Mouse (Mus musculus) heart, embryonic 15.5 days (tissue): ENCODE measurements around the gene Ednrb. TPM values are rescaled to one million over a fixed set of nuclear protein-coding genes. Genes with fewer than 3 reads are reported as not detected.

Source experiments
- ATAC-seq: fragments of 200-750 bp; cut with Nextera tagmentation; replicated peaks from 2 replicates; pipeline ENCODE4 v1.8.0; 2017; ENCODE audit warnings: low read depth, moderate TSS enrichment; ENCODE audit not compliant: insufficient number of reproducible peaks, insufficient read depth, low FRiP score
- H3K27ac ChIP-seq: fragments of 300-500 bp; sonication (generic); 2 replicates; pipeline ENCODE4 v1.5.1; 2015; ENCODE audit warnings: mild to moderate bottlenecking, inconsistent platforms
- H3K27me3 ChIP-seq: fragments of 300-500 bp; sonication (generic); 2 replicates; pipeline ENCODE4 v1.6.1; 2015; ENCODE audit warnings: inconsistent platforms
- H3K36me3 ChIP-seq: fragments of 300-500 bp; sonication (generic); 2 replicates; pipeline ENCODE4 v1.6.1; 2015; ENCODE audit warnings: mild to moderate bottlenecking, inconsistent platforms
- H3K4me1 ChIP-seq: fragments of 300-500 bp; sonication (generic); replicated peaks from 2 replicates; pipeline ENCODE4 v1.6.1; 2015; ENCODE audit warnings: inconsistent platforms
- H3K4me2 ChIP-seq: fragments of 300-500 bp; sonication (generic); 2 replicates; pipeline ENCODE4 v1.6.1; 2015; ENCODE audit warnings: inconsistent platforms, mild to moderate bottlenecking, moderate library complexity
- H3K4me3 ChIP-seq: fragments of 300-500 bp; sonication (generic); 2 replicates; pipeline ENCODE4 v1.5.1; 2015; ENCODE audit warnings: mild to moderate bottlenecking, inconsistent platforms
- H3K9ac ChIP-seq: fragments of 300-500 bp; sonication (generic); 2 replicates; pipeline ENCODE4 v1.6.1; 2015; ENCODE audit warnings: mild to moderate bottlenecking, inconsistent platforms
- H3K9me3 ChIP-seq: fragments of 300-500 bp; sonication (generic); replicated peaks from 2 replicates; pipeline ENCODE4 v1.6.1; 2016; ENCODE audit warnings: inconsistent platforms
- WGBS: fragments of 180-500 bp; shearing (Covaris S2); methylation state at CpG from one replicate; pipeline ENCODE4 v1.1.7; 2015; ENCODE audit warnings: mixed read lengths; 5-methylcytosine and 5-hydroxymethylcytosine counted together
- polyA plus RNA-seq: library from polyadenylated mRNA; unstranded; fragments of >200 nt; fragmentation: Nextera tagmentation; extraction: Ambion mirVana; gene quantifications from 2 replicates; pipeline ENCODE4 v1.2.1, GENCODE M21; 2015

The Ednrb gene
- polyA plus RNA-seq, 1 experiment from 2014 or later: 70.4 TPM

DNA sequence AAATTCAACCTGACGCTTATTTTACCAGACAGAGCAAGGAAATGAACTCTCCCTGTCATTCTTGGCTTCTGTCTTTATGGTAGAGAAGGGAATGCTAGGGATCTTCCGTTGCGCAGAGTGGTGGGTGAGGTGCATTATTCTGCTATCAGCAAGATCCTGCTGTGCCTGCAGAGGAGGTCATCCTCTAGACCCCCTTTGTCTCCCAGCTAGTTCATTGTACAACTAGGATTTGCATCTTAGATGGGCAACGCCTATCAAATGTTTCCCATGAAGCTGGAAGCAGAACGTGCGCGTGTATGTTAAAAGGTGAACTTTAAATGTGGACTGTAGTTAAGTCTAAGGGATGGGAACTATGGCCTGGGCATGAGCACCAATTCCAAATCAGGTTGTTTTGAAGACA, 742 bp upstream of the Ednrb start:
- H3K27me3 ChIP-seq: 0 out of 2 replicates have a peak, but pooled peaks cover 2% of the 10 kb centered on the region
- WGBS: 82% methylated on average over 7 of the region's 7 CpGs
- H3K4me1 ChIP-seq: peaks cover 9% of the 10 kb centered on the region
- H3K36me3 ChIP-seq: no peaks in the 10 kb centered on the region
- no peak overlapping the region for H3K9ac ChIP-seq
- ATAC-seq: no peak
- no peak overlapping the region for H3K4me3 ChIP-seq
- peak overlapping the region; percentile 91; the same call in 1 of the 2 replicates for H3K4me2 ChIP-seq
- H3K27ac ChIP-seq: no peak overlapping the region
- H3K9me3 ChIP-seq: no peaks in the 10 kb centered on the region

DNA sequence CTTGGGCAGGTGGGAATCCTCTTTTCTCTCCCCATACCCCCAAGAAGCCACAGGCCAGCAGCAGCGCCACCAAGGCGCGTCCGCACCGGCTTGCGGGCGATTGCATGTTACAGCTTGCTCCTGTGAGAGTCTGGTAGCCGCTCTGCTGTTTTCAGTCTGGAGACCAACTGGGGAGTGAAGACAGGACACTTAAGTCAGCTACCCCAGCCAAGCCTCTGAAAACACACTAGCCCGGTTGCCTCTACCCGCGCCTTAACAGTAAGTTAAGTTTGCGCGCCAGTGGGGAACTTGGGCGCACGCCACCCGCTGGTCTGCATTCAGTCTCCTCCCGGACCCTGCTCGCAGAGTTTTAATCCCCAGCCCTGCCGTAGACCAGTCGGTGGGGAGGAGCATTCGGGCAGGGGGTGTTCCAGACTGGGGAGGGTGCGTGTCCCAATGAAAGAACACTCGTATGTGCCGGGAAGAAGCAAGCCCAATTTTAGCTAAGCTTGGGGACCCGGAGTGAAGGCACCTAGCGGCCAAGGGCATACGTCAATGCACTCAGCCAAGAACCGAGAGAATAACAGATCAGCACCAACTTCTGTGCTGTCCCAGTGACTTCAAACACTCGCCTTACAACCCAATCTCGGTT, 716 bp downstream of the Ednrb start:
- Histone ChIP-seq H3K9ac (peak overlapping the region; percentile 56), H3K9me3 (no peaks in the 10 kb centered on the region), H3K36me3 (no peaks in the 10 kb centered on the region), H3K27ac (peak overlapping the region; percentile 67), H3K27me3 (0 out of 2 replicates have a peak, but pooled peaks cover 2% of the 10 kb centered on the region), H3K4me1 (peaks cover 9% of the 10 kb centered on the region), H3K4me2 (peak overlapping the region; percentile 91), H3K4me3 (peak overlapping the region; percentile 55)
- ATAC-seq: peak; percentile 51
- WGBS: under 1% methylated on average over 30 of the region's 30 CpGs

GRCm38 (mm10) chr14:103842896-103843295, 1.3 kb downstream of the Ednrb start:
- 11% methylated on average over 16 of the region's 16 CpGs for WGBS
- Histone ChIP-seq H3K27ac (peak overlapping the region; percentile 67), H3K4me3 (peak overlapping the region; percentile 55), H3K36me3 (no peaks in the 10 kb centered on the region), H3K27me3 (0 out of 2 replicates have a peak, but pooled peaks cover 2% of the 10 kb centered on the region), H3K4me1 (peaks cover 9% of the 10 kb centered on the region), H3K9me3 (no peaks in the 10 kb centered on the region), H3K4me2 (peak overlapping the region; percentile 91), H3K9ac (peak overlapping the region; percentile 56)
- no peak for ATAC-seq

DNA sequence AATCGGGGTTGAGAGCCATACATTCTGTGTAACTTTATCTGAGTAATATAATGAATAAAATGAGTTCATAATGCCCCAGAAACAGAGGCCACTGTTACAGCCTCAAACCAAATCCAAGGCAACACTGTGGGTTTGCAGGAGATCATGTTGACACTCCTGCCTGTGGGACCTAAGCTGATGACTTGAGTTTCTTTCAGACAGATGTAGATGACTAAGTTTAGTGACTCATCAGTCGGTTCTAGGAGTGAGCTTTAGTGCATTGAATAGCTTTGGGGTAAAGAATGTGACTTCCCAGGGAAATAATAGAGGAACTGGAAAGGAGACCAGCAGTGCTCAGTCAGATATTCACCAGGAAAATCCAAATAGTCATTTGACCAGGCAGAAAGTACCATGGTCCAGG, 3.8 kb downstream of the Ednrb start:
- H3K36me3 ChIP-seq: no peaks in the 10 kb centered on the region
- peaks cover 9% of the 10 kb centered on the region for H3K4me1 ChIP-seq
- H3K4me2 ChIP-seq: peak overlapping the region; percentile 6; the same call in 1 of the 2 replicates
- H3K9me3 ChIP-seq: no peaks in the 10 kb centered on the region
- 76% methylated on average over 2 of the region's 2 CpGs for WGBS
- no peak for ATAC-seq
- peak overlapping the region; percentile 55 for H3K4me3 ChIP-seq
- H3K27ac ChIP-seq: no peak overlapping the region; the same call in 1 of the 2 replicates
- H3K27me3 ChIP-seq: 0 out of 2 replicates have a peak, but pooled peaks cover 2% of the 10 kb centered on the region
- H3K9ac ChIP-seq: no peak overlapping the region

- no peak for ATAC-seq
- WGBS: 72% methylated on average over 5 of the region's 5 CpGs
- Histone ChIP-seq H3K4me3 (no peak overlapping the region), H3K9me3 (no peaks in the 10 kb centered on the region), H3K4me1 (peaks cover 12% of the 10 kb centered on the region), H3K27me3 (0 out of 2 replicates have a peak, but pooled peaks cover 2% of the 10 kb centered on the region), H3K27ac (no peak overlapping the region), H3K9ac (no peak overlapping the region), H3K36me3 (no peaks in the 10 kb centered on the region), H3K4me2 (0 out of 2 replicates have a peak overlapping the region, but pooled peaks have one; percentile 10)
Measured at GRCm38 (mm10) chr14:103838887-103839286, 5.3 kb downstream of the Ednrb start.

DNA sequence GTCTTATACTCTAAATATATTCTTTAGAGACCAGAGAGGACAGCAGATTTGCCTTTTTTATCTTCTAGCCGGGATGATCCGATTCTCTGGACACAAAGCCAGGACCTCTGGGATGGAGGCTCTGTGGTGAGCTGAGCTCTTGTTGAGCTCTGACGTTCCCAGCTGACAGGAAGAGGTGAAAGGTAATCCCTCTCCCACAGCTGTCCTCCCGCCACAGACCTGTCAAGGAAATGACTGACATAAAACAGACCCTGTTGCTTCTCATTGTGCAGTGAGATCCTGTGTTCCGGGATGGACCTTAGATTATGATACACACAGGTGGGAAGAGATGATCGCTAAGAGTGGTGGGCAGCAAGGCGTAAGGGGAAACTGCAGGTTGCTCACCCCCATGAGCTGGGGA, 9.6 kb downstream of the Ednrb start:
- no peaks in the 10 kb centered on the region for H3K27me3 ChIP-seq
- no peaks in the 10 kb centered on the region for H3K9me3 ChIP-seq
- H3K4me3 ChIP-seq: no peak overlapping the region
- WGBS: 16% methylated on average over 7 of the region's 7 CpGs
- H3K36me3 ChIP-seq: no peaks in the 10 kb centered on the region
- H3K27ac ChIP-seq: peak overlapping the region; percentile 27; the same call in 1 of the 2 replicates
- H3K4me1 ChIP-seq: peaks cover 7% of the 10 kb centered on the region
- no peak overlapping the region for H3K9ac ChIP-seq
- peak; percentile 51 for ATAC-seq
- H3K4me2 ChIP-seq: peak overlapping the region; percentile 25; the same call in 1 of the 2 replicates

DNA sequence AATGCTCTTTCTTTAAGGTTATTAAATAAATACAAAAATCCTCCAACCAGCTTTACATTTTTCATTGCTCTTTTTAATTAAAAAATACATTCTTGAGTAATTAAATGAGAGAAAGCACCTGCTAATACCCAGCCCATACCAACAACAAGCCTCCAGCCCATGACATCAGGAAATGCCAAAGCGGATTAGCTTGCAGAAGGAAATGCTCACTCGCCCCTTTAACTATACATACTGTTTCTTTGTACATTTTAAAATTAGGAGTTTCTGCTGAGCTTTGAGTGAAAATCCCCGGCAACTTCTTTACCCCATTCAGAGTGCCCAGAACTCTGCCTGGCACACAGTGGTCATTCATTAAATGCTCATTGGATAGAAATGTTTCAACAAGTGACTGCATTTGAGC, 10.1 kb downstream of the Ednrb start:
- Histone ChIP-seq H3K27ac (peak overlapping the region; percentile 27; the same call in 1 of the 2 replicates), H3K4me2 (peak overlapping the region; percentile 25; the same call in 1 of the 2 replicates), H3K4me3 (no peak overlapping the region), H3K9ac (no peak overlapping the region), H3K9me3 (no peaks in the 10 kb centered on the region), H3K36me3 (no peaks in the 10 kb centered on the region), H3K27me3 (no peaks in the 10 kb centered on the region), H3K4me1 (peaks cover 7% of the 10 kb centered on the region)
- 55% methylated on average over 3 of the region's 3 CpGs for WGBS
- no peak for ATAC-seq

DNA sequence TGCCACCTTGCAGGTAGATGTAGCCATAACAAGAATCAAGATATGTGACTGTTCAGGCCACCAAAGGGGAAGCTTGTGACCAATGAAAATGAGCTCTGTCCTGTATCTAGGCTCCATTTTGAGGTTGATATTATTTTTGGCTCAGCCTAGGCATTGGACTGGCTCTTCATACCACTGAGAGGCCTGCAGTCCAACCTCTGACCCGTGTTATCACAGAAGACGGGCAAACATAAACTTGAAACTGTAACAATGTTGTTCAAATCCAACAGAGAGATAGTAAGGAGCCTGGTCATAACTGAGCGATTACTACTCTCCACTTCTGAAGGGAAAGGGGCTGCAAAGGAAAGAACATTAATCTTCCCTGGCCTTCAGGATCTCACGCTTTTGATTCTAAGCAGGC, 11.7 kb downstream of the Ednrb start:
- Histone ChIP-seq H3K4me1 (peaks cover 7% of the 10 kb centered on the region), H3K27me3 (no peaks in the 10 kb centered on the region), H3K4me2 (no peak overlapping the region), H3K4me3 (no peak overlapping the region), H3K36me3 (no peaks in the 10 kb centered on the region), H3K27ac (no peak overlapping the region; the same call in 1 of the 2 replicates), H3K9me3 (no peaks in the 10 kb centered on the region), H3K9ac (no peak overlapping the region)
- peak; percentile 74 for ATAC-seq
- 47% methylated on average over 4 of the region's 4 CpGs for WGBS

- H3K4me2 ChIP-seq: no peak overlapping the region
- H3K27ac ChIP-seq: no peak overlapping the region
- no peak overlapping the region for H3K4me3 ChIP-seq
- H3K27me3 ChIP-seq: no peaks in the 10 kb centered on the region
- no peaks in the 10 kb centered on the region for H3K36me3 ChIP-seq
- no peak for ATAC-seq
- H3K4me1 ChIP-seq: peaks cover 7% of the 10 kb centered on the region
- no peak overlapping the region for H3K9ac ChIP-seq
- no peaks in the 10 kb centered on the region for H3K9me3 ChIP-seq
- WGBS: 74% methylated on average over 5 of the region's 5 CpGs
Measured at GRCm38 (mm10) chr14:103831007-103831406, 13.2 kb downstream of the Ednrb start.

DNA sequence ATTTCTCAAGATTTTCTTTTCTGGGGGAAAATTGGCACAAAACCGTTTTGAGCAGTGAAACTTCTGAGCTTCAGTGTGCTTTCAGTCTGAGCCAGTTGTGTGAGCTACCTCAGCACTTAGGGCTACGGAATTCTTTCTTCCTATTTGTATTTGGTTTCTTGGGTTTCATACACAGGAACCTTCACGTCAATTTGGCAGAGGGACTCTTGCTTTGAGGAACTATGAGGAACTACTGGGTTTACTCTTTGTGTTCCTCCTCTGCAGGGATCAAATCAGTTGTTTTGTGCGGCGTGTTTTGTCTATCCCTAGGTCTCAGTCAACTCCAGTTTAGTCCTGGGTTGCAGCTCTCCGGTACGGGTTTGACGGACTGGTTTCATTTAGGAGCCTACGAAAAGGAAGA, 17.9 kb downstream of the Ednrb start:
- Histone ChIP-seq H3K27me3 (no peaks in the 10 kb centered on the region), H3K9me3 (no peaks in the 10 kb centered on the region), H3K27ac (no peak overlapping the region), H3K4me2 (no peak overlapping the region), H3K4me1 (no peaks in the 10 kb centered on the region), H3K36me3 (no peaks in the 10 kb centered on the region), H3K4me3 (no peak overlapping the region), H3K9ac (no peak overlapping the region)
- ATAC-seq: no peak
- WGBS: 82% methylated on average over 9 of the region's 9 CpGs

DNA sequence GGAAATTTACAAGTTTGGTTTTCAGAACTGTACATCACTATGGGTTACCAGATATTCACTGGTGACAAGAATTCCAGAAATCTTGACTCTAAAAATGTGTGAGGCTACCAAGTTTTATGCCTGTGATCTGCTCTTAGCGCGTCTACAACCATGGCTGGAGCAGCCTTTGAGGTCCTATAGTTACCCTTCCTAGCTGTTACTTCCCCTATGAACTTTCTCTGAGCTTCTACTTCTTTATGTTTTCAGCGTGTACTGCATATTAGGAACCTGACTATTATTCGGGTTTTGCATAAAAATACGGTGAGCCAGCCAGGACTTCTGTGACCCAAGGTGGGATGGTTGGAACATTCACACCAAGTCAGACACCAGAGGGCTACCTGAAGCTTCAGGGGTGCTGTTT, 18.3 kb downstream of the Ednrb start:
- H3K4me2 ChIP-seq: no peak overlapping the region
- H3K27me3 ChIP-seq: no peaks in the 10 kb centered on the region
- WGBS: 84% methylated on average over 5 of the region's 5 CpGs

DNA sequence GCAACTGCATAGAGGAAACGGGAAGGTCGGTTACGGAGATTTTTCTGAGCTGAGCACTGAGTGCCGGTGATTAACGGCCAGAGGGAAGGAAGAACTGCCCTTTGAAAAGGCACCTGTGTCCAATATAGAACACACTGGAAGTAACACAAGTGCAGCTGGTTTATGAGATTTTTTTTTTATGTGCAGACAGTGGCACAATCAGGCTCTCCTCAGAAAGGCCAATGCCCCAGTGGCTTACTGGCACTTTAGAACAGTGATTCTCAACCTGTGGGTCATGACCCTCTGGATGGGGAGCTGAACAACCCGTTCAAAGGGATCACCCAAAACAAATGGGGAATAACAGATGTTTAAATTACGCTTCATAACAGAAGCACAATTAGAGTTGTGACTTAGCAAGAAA, 20.7 kb downstream of the Ednrb start:
- ATAC-seq: no peak
- H3K4me3 ChIP-seq: no peak overlapping the region
- H3K4me2 ChIP-seq: no peak overlapping the region
- no peaks in the 10 kb centered on the region for H3K9me3 ChIP-seq
- 75% methylated on average over 7 of the region's 7 CpGs for WGBS
- H3K36me3 ChIP-seq: no peaks in the 10 kb centered on the region
- no peak overlapping the region for H3K27ac ChIP-seq
- H3K4me1 ChIP-seq: no peaks in the 10 kb centered on the region
- no peaks in the 10 kb centered on the region for H3K27me3 ChIP-seq
- no peak overlapping the region for H3K9ac ChIP-seq

More for the DNA sequence above, 18.3 kb downstream of the Ednrb start:
- Histone ChIP-seq H3K4me3 (no peak overlapping the region), H3K36me3 (no peaks in the 10 kb centered on the region), H3K9me3 (no peaks in the 10 kb centered on the region), H3K9ac (no peak overlapping the region), H3K4me1 (no peaks in the 10 kb centered on the region), H3K27ac (no peak overlapping the region)
- no peak for ATAC-seq
